Mouse (Mus musculus): ENCODE results near the gene Vwa7. TPM values are rescaled to one million over a fixed set of nuclear protein-coding genes. Genes with fewer than 3 reads are reported as not detected.

The Vwa7 gene
- polyA plus RNA-seq, 1 experiment: 0.05 TPM

DNA sequence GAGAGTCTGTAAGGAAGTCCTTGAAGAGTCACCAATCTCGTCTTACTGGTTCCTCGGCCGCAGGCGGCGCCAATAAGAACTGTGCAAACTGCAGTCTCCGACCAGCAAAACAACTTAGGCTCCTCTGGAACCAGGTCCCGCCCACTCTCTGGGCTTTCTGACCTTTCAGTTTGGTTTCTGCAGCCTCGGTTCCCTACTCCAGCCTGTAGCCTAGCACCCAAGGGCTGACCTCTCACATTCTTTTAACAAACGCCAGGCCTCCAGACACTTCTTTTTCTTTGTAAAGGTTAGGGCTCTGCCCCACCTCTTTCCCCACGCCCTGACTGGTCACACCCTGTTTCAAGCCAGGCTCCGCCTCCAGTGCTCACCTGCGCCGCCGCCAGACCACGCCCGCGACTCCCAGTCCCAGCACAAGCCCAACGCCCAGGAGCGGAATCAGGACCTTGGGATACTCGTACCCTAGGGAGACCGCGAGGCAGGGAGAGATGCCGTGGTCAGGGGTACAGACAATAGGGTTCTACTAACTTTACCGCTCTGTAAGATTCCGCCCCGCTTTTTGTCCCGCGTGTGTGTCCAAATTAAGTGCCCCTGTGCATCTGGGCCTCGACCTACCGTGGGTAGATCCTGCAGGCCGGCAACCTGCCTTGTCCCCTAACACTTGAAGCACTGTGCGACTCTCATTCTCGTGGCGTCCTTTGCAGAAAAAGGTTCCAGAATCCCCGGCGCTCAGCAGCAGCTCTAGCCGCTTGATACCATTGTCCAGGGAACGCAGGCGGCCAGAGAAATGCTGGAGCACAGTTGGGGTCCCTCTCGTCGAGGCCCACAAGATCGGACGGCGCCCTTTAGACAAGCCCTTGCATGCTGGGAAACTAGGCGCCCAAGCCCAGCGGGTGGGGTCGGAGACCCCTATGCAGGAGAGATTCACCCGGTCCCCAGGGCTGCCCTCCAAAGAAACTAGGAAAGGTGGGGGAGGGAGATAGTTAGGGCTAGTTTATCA, 48.9 kb downstream of the Vwa7 start, which contains the start of gene Ly6g6c:
Gene Ly6g6c (plus strand): TSS at position 438 of the 997 bp plus-strand sequence.
- H3K4me2 ChIP-seq (ENCODE audit: low read depth): no peak within 1 kb of the TSS
- H3K4me3 ChIP-seq: no peak within 1 kb of the TSS
- peaks cover 2% of the 10 kb centered on the region for H3K79me2 ChIP-seq (ENCODE audit: control insufficient read depth, insufficient read depth)
- no peaks in the 10 kb centered on the region for H3K36me3 ChIP-seq (ENCODE audit: control insufficient read depth, insufficient read depth)
- no peak within 1 kb of the TSS for H3ac ChIP-seq (ENCODE audit: control insufficient read depth, insufficient read length)
- no peak for TF ChIP-seq TCF12 (IDR thresholded peaks at IDR 0.05; ENCODE audit: insufficient read depth, poor library complexity, severe bottlenecking)
- no peak for TF ChIP-seq TCF3 (IDR thresholded peaks at IDR 0.05; ENCODE audit: insufficient read length, low read depth)
- TF ChIP-seq POLR2A (IDR thresholded peaks at IDR 0.05; ENCODE audit: insufficient read length, low read depth): no peak
- TF ChIP-seq SRF (IDR thresholded peaks at IDR 0.05; ENCODE audit: control insufficient read depth, insufficient read length, low read depth): no peak
- no peak for TF ChIP-seq MYOG (IDR thresholded peaks at IDR 0.05; ENCODE audit: control insufficient read depth in 1 of 3, insufficient read depth in 1 of 3, insufficient read length in 2 of 3, low read depth in 2 of 3)
- TF ChIP-seq E2F4 (IDR thresholded peaks at IDR 0.05; ENCODE audit: insufficient read depth): no peak
- no peak for TF ChIP-seq POLR2AphosphoS2 (IDR thresholded peaks at IDR 0.05; ENCODE audit: insufficient read length, low read depth)
- no peak for TF ChIP-seq MAX (IDR thresholded peaks at IDR 0.05; ENCODE audit: low read depth)
- no peak for TF ChIP-seq USF1 (IDR thresholded peaks at IDR 0.05; ENCODE audit: low read depth)
- no peak for TF ChIP-seq MYOD1 (IDR thresholded peaks at IDR 0.05; ENCODE audit: control insufficient read depth in 1 of 3, insufficient read length in 2 of 3, low read depth in 2 of 3)
- TF ChIP-seq REST (IDR thresholded peaks at IDR 0.05; ENCODE audit: insufficient read depth, insufficient read length): no peak
- no peak for TF ChIP-seq CEBPB (IDR thresholded peaks at IDR 0.05; ENCODE audit: insufficient read depth, poor library complexity, severe bottlenecking)
- H3K27me3 ChIP-seq (ENCODE audit: control insufficient read depth, insufficient read depth, insufficient read length): no peaks in the 10 kb centered on the region

DNA sequence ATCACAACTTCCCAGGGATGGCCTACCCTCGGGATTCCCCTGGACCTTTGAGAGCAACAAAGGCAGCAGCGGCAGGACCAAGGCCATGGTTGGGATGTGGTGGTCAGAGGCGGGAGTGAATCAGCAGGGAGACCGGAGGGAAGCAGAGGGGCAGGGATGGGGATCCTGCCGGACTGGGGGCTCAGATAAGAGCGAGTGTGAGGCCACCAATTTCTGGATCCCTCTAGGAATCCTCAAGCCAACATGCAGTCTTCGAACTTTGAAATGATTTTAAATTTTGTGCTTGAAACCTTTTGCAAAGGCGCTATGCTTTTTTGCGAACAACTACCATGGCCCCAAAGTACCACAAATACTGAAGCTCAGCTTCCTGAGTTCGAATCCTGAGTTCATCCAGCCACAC, 49.7 kb downstream of the Vwa7 start, which contains the start of gene Mpig6b:
Gene Mpig6b (minus strand): TSS at position 101 of the 400 bp plus-strand sequence.
- Histone ChIP-seq H3K79me2 (ENCODE audit: control insufficient read depth, insufficient read depth) (no peaks in the 10 kb centered on the region), H3K4me2 (ENCODE audit: low read depth) (no peak within 1 kb of the TSS), H3K27me3 (ENCODE audit: control insufficient read depth, insufficient read depth, insufficient read length) (no peaks in the 10 kb centered on the region), H3ac (ENCODE audit: control insufficient read depth, insufficient read length) (no peak within 1 kb of the TSS), H3K4me3 (no peak within 1 kb of the TSS), H3K36me3 (ENCODE audit: control insufficient read depth, insufficient read depth) (no peaks in the 10 kb centered on the region)
- TF ChIP-seq TCF12 (IDR thresholded peaks at IDR 0.05; ENCODE audit: insufficient read depth, poor library complexity, severe bottlenecking) (no peak), POLR2A (IDR thresholded peaks at IDR 0.05; ENCODE audit: insufficient read length, low read depth) (no peak), E2F4 (IDR thresholded peaks at IDR 0.05; ENCODE audit: insufficient read depth) (no peak), MYOG (IDR thresholded peaks at IDR 0.05; ENCODE audit: control insufficient read depth in 1 of 3, insufficient read depth in 1 of 3, insufficient read length in 2 of 3, low read depth in 2 of 3) (no peak), TCF3 (IDR thresholded peaks at IDR 0.05; ENCODE audit: insufficient read length, low read depth) (no peak), REST (IDR thresholded peaks at IDR 0.05; ENCODE audit: insufficient read depth, insufficient read length) (no peak), CEBPB (IDR thresholded peaks at IDR 0.05; ENCODE audit: insufficient read depth, poor library complexity, severe bottlenecking) (no peak), SRF (IDR thresholded peaks at IDR 0.05; ENCODE audit: control insufficient read depth, insufficient read length, low read depth) (no peak), POLR2AphosphoS2 (IDR thresholded peaks at IDR 0.05; ENCODE audit: insufficient read length, low read depth) (no peak)

DNA sequence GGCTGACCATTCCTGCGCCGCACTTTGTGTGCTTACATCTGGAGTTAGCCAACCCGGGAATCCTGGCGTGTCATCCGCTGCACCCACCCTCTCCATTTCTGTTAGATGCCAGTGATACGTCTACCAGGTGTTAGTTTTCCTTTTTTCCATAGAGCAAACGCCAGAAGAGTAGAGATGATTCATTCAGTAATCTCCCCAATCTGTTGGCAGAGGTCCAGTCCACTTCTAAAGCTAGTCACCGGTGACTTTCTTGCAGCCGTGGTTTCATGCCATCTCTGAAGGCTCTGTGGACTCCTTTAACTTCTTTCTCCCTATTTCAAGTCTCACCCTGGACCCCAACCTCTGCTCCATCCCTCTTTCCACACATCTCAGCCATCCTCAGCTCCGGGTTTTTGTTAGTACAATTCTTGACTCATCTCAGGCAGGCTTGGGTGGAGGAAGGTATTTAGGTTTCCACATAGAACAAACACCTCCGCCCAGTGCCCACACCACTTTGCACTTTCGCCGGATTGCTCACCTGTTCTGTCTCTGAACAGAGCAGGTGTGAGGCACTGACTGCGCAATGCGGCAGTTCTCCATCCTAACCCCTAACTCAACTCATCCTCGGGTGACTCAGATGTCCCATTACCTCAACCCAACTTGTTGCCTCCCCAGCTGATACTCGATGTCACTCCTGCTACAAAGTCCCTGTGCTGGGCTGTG, 52.0 kb downstream of the Vwa7 start:
- TF ChIP-seq MAX (IDR thresholded peaks at IDR 0.05; ENCODE audit: low read depth) (no peak), CEBPB (IDR thresholded peaks at IDR 0.05; ENCODE audit: insufficient read depth, poor library complexity, severe bottlenecking) (no peak), E2F4 (IDR thresholded peaks at IDR 0.05; ENCODE audit: insufficient read depth) (no peak), MYOD1 (IDR thresholded peaks at IDR 0.05; ENCODE audit: control insufficient read depth in 1 of 3, insufficient read length in 2 of 3, low read depth in 2 of 3) (no peak), USF1 (IDR thresholded peaks at IDR 0.05; ENCODE audit: low read depth) (no peak), MYOG (IDR thresholded peaks at IDR 0.05; ENCODE audit: control insufficient read depth in 1 of 3, insufficient read depth in 1 of 3, insufficient read length in 2 of 3, low read depth in 2 of 3) (no peak), POLR2AphosphoS2 (IDR thresholded peaks at IDR 0.05; ENCODE audit: insufficient read length, low read depth) (no peak), TCF3 (IDR thresholded peaks at IDR 0.05; ENCODE audit: insufficient read length, low read depth) (no peak), SRF (IDR thresholded peaks at IDR 0.05; ENCODE audit: control insufficient read depth, insufficient read length, low read depth) (no peak), REST (IDR thresholded peaks at IDR 0.05; ENCODE audit: insufficient read depth, insufficient read length) (no peak), POLR2A (IDR thresholded peaks at IDR 0.05; ENCODE audit: insufficient read length, low read depth) (no peak), TCF12 (IDR thresholded peaks at IDR 0.05; ENCODE audit: insufficient read depth, poor library complexity, severe bottlenecking) (no peak)
- Histone ChIP-seq H3K36me3 (ENCODE audit: control insufficient read depth, insufficient read depth) (no peaks in the 10 kb centered on the region), H3K4me2 (ENCODE audit: low read depth) (no peak overlapping the region), H3K79me2 (ENCODE audit: control insufficient read depth, insufficient read depth) (no peaks in the 10 kb centered on the region), H3ac (ENCODE audit: control insufficient read depth, insufficient read length) (no peak overlapping the region), H3K27me3 (ENCODE audit: control insufficient read depth, insufficient read depth, insufficient read length) (no peaks in the 10 kb centered on the region), H3K4me3 (no peak overlapping the region)

DNA sequence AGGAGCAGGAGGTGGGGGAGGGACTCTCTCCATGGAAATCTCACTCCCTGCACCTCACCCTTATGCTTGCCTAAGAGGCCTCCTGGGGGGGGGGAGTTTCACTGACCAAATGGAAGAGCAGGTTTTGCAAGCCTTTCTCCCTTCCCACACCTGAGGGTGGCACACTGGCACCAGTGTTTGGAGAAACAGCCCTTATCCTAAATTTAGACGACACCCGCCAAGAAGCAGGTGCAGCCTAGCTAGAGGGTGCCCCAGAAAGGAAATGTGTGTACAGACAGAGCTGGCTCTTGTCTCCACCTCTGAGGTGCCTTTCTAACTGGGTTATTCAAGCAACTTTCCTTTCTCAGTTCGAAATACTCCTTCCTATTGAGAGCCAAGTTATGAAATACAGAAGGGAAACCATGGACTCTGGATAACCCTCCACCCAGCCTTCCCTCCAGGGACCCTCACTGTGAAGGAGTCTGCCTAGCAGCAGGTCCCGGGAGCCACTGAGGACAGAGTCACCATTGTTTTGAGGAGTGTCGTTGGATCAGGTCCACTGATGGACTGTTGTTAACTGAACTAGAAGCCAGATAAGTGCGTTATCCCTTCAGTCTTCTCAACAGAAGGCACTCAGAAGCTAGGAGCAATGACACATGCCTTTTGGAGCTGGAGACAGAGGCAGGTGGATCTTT, 54.3 kb downstream of the Vwa7 start:
- no peak overlapping the region for H3K4me3 ChIP-seq
- no peaks in the 10 kb centered on the region for H3K36me3 ChIP-seq (ENCODE audit: control insufficient read depth, insufficient read depth)
- no peaks in the 10 kb centered on the region for H3K27me3 ChIP-seq (ENCODE audit: control insufficient read depth, insufficient read depth, insufficient read length)
- H3ac ChIP-seq (ENCODE audit: control insufficient read depth, insufficient read length): no peak overlapping the region
- no peak overlapping the region for H3K4me2 ChIP-seq (ENCODE audit: low read depth)
- no peaks in the 10 kb centered on the region for H3K79me2 ChIP-seq (ENCODE audit: control insufficient read depth, insufficient read depth)
- no peak for TF ChIP-seq CEBPB (IDR thresholded peaks at IDR 0.05; ENCODE audit: insufficient read depth, poor library complexity, severe bottlenecking)
- TF ChIP-seq MYOD1 (IDR thresholded peaks at IDR 0.05; ENCODE audit: control insufficient read depth in 1 of 3, insufficient read length in 2 of 3, low read depth in 2 of 3): no peak
- no peak for TF ChIP-seq POLR2A (IDR thresholded peaks at IDR 0.05; ENCODE audit: insufficient read length, low read depth)
- TF ChIP-seq USF1 (IDR thresholded peaks at IDR 0.05; ENCODE audit: low read depth): no peak
- no peak for TF ChIP-seq MAX (IDR thresholded peaks at IDR 0.05; ENCODE audit: low read depth)
- TF ChIP-seq TCF12 (IDR thresholded peaks at IDR 0.05; ENCODE audit: insufficient read depth, poor library complexity, severe bottlenecking): no peak
- no peak for TF ChIP-seq E2F4 (IDR thresholded peaks at IDR 0.05; ENCODE audit: insufficient read depth)
- no peak for TF ChIP-seq POLR2AphosphoS2 (IDR thresholded peaks at IDR 0.05; ENCODE audit: insufficient read length, low read depth)
- no peak for TF ChIP-seq REST (IDR thresholded peaks at IDR 0.05; ENCODE audit: insufficient read depth, insufficient read length)
- TF ChIP-seq SRF (IDR thresholded peaks at IDR 0.05; ENCODE audit: control insufficient read depth, insufficient read length, low read depth): no peak
- no peak for TF ChIP-seq MYOG (IDR thresholded peaks at IDR 0.05; ENCODE audit: control insufficient read depth in 1 of 3, insufficient read depth in 1 of 3, insufficient read length in 2 of 3, low read depth in 2 of 3)
- no peak for TF ChIP-seq TCF3 (IDR thresholded peaks at IDR 0.05; ENCODE audit: insufficient read length, low read depth)

Data from myocyte (in vitro differentiated cells).